Mouse (Mus musculus): ENCODE data around the gene Cenpt.

DNA sequence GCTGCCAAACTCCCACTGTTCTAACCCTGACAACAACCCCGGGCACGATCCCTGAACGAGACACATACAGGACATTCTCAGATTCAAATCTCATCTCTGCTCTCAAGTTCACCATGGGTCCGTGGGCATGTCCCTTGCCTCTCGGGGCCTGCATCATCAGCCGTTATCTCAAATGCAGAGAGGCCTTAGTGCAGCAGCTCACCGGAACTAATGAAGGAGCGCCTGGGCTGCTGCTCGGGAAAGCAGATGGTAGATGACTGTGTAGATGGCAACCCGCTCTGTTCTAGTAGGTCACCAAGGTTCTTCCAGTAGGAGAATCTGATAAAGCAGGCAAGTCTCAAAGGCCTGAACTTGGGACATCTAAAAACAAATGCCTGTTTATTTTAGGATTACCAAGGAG, 42.0 kb downstream of the Cenpt start:
- TF ChIP-seq CTCF (conservative IDR thresholded peaks at IDR 0.05; ENCODE audit: insufficient read depth, insufficient read length, low read depth, low read length) (no peak), POLR2A (IDR thresholded peaks at IDR 0.05; ENCODE audit: low read depth, low read length) (no peak)

Measured in kidney, adult 2 months (tissue).